Mouse (Mus musculus) liver, adult 2 months (tissue): ENCODE measurements around the gene Ccdc190. TPM values are rescaled to one million over a fixed set of nuclear protein-coding genes. Genes with fewer than 3 reads are reported as not detected.

Experiments used
- DNase-seq: peaks from one replicate; pipeline ENCODE4 v3.0.0-alpha.2; 2011; ENCODE audit warnings: low read depth, low spot score; ENCODE audit errors: extremely low read depth
- H3K27ac ChIP-seq: fragments of 200-500 bp; replicated peaks from 2 replicates; pipeline ENCODE4 v1.5.1; 2012; ENCODE audit warnings: low read depth, mild to moderate bottlenecking, control low read depth, inconsistent platforms, low read length; ENCODE audit not compliant: insufficient read depth
- H3K27me3 ChIP-seq: fragments of 200-500 bp; 2 replicates; pipeline ENCODE4 v1.6.1; 2012; ENCODE audit warnings: mild to moderate bottlenecking, moderate library complexity, low read length, inconsistent platforms; ENCODE audit not compliant: control insufficient read depth, insufficient read depth
- H3K36me3 ChIP-seq: fragments of 200-500 bp; 2 replicates; pipeline ENCODE4 v1.6.1; 2012; ENCODE audit warnings: low read length, inconsistent platforms; ENCODE audit not compliant: control insufficient read depth, insufficient read depth
- H3K4me1 ChIP-seq: fragments of 200-500 bp; 2 replicates; pipeline ENCODE4 v1.6.1; 2011; ENCODE audit warnings: low read length; ENCODE audit not compliant: control insufficient read depth, insufficient read depth
- H3K4me3 ChIP-seq: fragments of 200-500 bp; 2 replicates; pipeline ENCODE4 v1.5.1; 2011; ENCODE audit warnings: low read depth, mild to moderate bottlenecking, control low read depth, low read length, moderate library complexity; ENCODE audit not compliant: insufficient read depth
- H3K79me2 ChIP-seq: fragments of 200-500 bp; 2 replicates; pipeline ENCODE4 v1.6.1; 2012; ENCODE audit warnings: inconsistent platforms, mild to moderate bottlenecking, low read length, moderate library complexity; ENCODE audit not compliant: control insufficient read depth, insufficient read depth
- H3K9ac ChIP-seq: fragments of 200-500 bp; 2 replicates; pipeline ENCODE4 v1.6.1; 2012; ENCODE audit warnings: low read depth, mild to moderate bottlenecking, control low read depth, inconsistent platforms, low read length
- CTCF ChIP-seq: fragments of 200-500 bp; IDR thresholded peaks from 2 replicates; pipeline ENCODE4 v1.5.1; 2011; ENCODE audit warnings: low read depth, low read length, control low read depth
- POLR2A ChIP-seq: fragments of 200-500 bp; IDR thresholded peaks from 2 replicates; pipeline ENCODE4 v1.6.1; 2011; ENCODE audit warnings: low read length, control low read depth; ENCODE audit not compliant: insufficient read depth; ENCODE audit errors: extremely low read depth
- WGBS: fragments of 180-500 bp; shearing (Covaris S2); methylation state at CpG from one replicate; pipeline ENCODE4 v1.1.7; 2018; 5-methylcytosine and 5-hydroxymethylcytosine counted together
- polyA plus RNA-seq: library from polyadenylated mRNA; depleted of rRNA; stranded (reverse); fragments of >200 nt; gene quantifications from 2 replicates; pipeline ENCODE4 v1.2.3, GENCODE M21; 2012
- total RNA-seq: library from RNA; depleted of rRNA; stranded (reverse); fragments of >200 nt; gene quantifications from 2 replicates; pipeline ENCODE4 v1.2.3, GENCODE M21; 2014

The Ccdc190 gene
- total and polyA plus RNA-seq, 2 experiments: not detected

GRCm38 (mm10) chr1:169949981-169950380, 21.5 kb downstream of the Ccdc190 start:
- 59% methylated on average over 7 of the region's 7 CpGs for WGBS
- no peak overlapping the region for H3K27ac ChIP-seq

GRCm38 (mm10) chr1:169950651-169951050, 22.2 kb downstream of the Ccdc190 start:
- Histone ChIP-seq H3K27me3 (no peaks in the 10 kb centered on the region), H3K9ac (no peak overlapping the region), H3K27ac (no peak overlapping the region), H3K4me1 (no peaks in the 10 kb centered on the region), H3K79me2 (no peaks in the 10 kb centered on the region), H3K36me3 (peaks cover 42% of the 10 kb centered on the region), H3K4me3 (no peak overlapping the region)
- DNase-seq: no peak
- 95% methylated on average over 4 of the region's 4 CpGs for WGBS
- TF ChIP-seq CTCF: peak; percentile 48; the same call in 1 of the 2 replicates
- no peak for TF ChIP-seq POLR2A

More at GRCm38 (mm10) chr1:169949981-169950380, 21.5 kb downstream of the Ccdc190 start:
- Histone ChIP-seq H3K36me3 (peaks cover 36% of the 10 kb centered on the region), H3K27me3 (no peaks in the 10 kb centered on the region), H3K79me2 (no peaks in the 10 kb centered on the region), H3K4me1 (no peaks in the 10 kb centered on the region), H3K9ac (no peak overlapping the region), H3K4me3 (no peak overlapping the region)
- TF ChIP-seq POLR2A: no peak
- TF ChIP-seq CTCF: no peak
- DNase-seq: no peak

DNA sequence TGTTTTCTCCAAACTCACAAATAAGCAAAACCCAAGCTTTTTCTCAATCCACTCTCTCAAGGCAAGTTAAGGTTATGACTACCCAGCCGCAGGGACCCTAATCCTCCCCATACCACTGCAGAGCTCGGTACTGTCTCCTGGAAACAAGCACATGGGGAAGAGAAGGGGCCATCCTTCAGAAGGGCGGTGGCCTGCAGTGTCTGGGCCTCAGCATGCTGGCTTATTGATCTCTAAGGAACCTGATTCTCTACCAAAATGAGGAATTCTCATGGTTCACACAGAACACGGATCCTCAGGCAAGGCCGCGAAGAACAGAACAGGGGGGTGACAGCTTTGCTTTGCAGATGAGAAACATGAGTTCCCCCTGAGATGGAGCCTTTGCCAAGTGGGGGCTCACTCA, 23.1 kb downstream of the Ccdc190 start:
- Histone ChIP-seq H3K27me3 (no peaks in the 10 kb centered on the region), H3K9ac (no peak overlapping the region), H3K27ac (no peak overlapping the region), H3K4me3 (no peak overlapping the region), H3K4me1 (no peaks in the 10 kb centered on the region), H3K36me3 (peaks cover 51% of the 10 kb centered on the region), H3K79me2 (no peaks in the 10 kb centered on the region)
- DNase-seq: no peak
- WGBS: 93% methylated on average over 6 of the region's 6 CpGs
- TF ChIP-seq CTCF (no peak), POLR2A (no peak)

DNA sequence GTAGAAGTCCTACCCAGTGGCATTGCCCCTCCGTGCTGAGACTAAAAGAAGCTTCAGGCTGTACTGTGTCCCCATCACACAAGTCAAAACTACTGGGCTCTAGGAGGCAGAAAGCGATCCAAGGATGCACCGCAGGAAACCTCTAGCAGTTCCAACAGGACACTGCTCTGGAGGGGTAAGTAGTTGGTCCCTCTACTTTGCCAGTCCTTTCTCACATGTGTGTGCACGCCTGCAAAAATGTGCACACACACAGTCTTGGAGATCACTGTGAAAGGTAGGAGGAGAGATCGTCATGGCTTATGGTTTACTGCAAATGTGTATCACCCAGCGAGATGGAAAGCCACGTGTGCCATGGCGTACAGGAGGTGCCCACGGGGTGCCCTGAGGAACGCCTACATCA, 24.2 kb downstream of the Ccdc190 start:
- WGBS: 97% methylated on average over 10 of the region's 10 CpGs
- no peak for DNase-seq
- no peaks in the 10 kb centered on the region for H3K27me3 ChIP-seq
- H3K9ac ChIP-seq: no peak overlapping the region
- no peak overlapping the region for H3K27ac ChIP-seq
- H3K4me1 ChIP-seq: no peaks in the 10 kb centered on the region
- H3K4me3 ChIP-seq: no peak overlapping the region
- no peaks in the 10 kb centered on the region for H3K79me2 ChIP-seq
- peaks cover 58% of the 10 kb centered on the region for H3K36me3 ChIP-seq
- TF ChIP-seq CTCF (no peak), POLR2A (no peak)

DNA sequence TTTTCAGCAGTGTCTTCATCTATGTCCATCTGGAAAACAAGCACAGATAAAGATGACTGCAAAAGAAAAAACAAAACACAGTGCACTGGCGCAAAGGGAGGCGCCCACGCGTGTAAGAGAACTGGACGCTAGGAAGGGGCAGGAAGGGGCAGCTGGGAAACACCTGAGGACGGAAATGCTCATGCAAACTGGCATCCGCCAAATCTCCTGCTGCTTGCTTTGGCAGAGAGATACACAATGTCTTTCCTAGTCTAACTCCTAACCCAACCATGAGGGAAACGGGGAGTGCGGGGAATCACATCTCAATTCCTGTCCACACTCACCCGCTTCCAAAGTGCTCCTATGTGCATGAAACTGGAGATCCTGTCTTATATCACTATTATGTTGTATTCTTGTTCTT, 24.7 kb downstream of the Ccdc190 start:
- Histone ChIP-seq H3K9ac (no peak overlapping the region), H3K4me3 (no peak overlapping the region), H3K27ac (no peak overlapping the region), H3K79me2 (no peaks in the 10 kb centered on the region), H3K27me3 (no peaks in the 10 kb centered on the region), H3K4me1 (no peaks in the 10 kb centered on the region), H3K36me3 (peaks cover 62% of the 10 kb centered on the region)
- TF ChIP-seq CTCF (no peak), POLR2A (no peak)
- WGBS: 97% methylated on average over 10 of the region's 10 CpGs
- DNase-seq: no peak

GRCm38 (mm10) chr1:169968792-169969515, 40.5 kb downstream of the Ccdc190 start, which contains the start of gene Hsd17b7:
TSS of gene Hsd17b7 (minus strand) at chr1:169969241.
- H3K4me3 ChIP-seq: peak within 1 kb of the TSS; percentile 85
- peaks cover 27% of the 10 kb centered on the region for H3K36me3 ChIP-seq
- peaks cover 5% of the 10 kb centered on the region for H3K4me1 ChIP-seq
- WGBS: under 1% methylated on average over 48 of the region's 48 CpGs
- H3K79me2 ChIP-seq: peaks cover 3% of the 10 kb centered on the region; the same call in 1 of the 2 replicates
- no peaks in the 10 kb centered on the region for H3K27me3 ChIP-seq
- TF ChIP-seq POLR2A (peak; percentile 67; the same call in 1 of the 2 replicates), CTCF (no peak)
- H3K27ac ChIP-seq: peak within 1 kb of the TSS; percentile 77
- H3K9ac ChIP-seq: peak within 1 kb of the TSS; percentile 67
- DNase-seq: peak; percentile 94
